Mouse (Mus musculus): ENCODE measurements around the gene Camk2g. TPM values are rescaled to one million over a fixed set of nuclear protein-coding genes. Genes with fewer than 3 reads are reported as not detected.
A peak's percentile ranks its signal among the peaks of the same experiment; 100 is the strongest.

The Camk2g gene
- polyA plus RNA-seq, 1 experiment from 2014 or later = 50.2 TPM

GRCm38 (mm10) chr14:20748388-20748787 is 45.5 kb downstream of the Camk2g start:
- 70% methylated on average over 4 of the region's 4 CpGs for WGBS
- Histone ChIP-seq H3K4me3 (ENCODE audit: low read length) (no peak overlapping the region), H3K9ac (ENCODE audit: low read depth, low read length) (no peak overlapping the region), H3K36me3 (ENCODE audit: control insufficient read depth, insufficient read depth, low read length) (peaks cover 30% of the 10 kb centered on the region; the same call in 1 of the 2 replicates), H3K27me3 (ENCODE audit: control insufficient read depth, insufficient read depth, low read length) (no peaks in the 10 kb centered on the region), H3K9me3 (ENCODE audit: control insufficient read depth, low read length) (no peaks in the 10 kb centered on the region), H3K4me1 (ENCODE audit: control insufficient read depth, insufficient read depth, low read length) (no peaks in the 10 kb centered on the region), H3K4me2 (replicated peaks; ENCODE audit: low read depth, low read length) (no peak overlapping the region), H3K27ac (ENCODE audit: low read depth, low read length) (no peak overlapping the region)
- ATAC-seq (ENCODE audit: low FRiP score, low TSS enrichment) = no peak

DNA sequence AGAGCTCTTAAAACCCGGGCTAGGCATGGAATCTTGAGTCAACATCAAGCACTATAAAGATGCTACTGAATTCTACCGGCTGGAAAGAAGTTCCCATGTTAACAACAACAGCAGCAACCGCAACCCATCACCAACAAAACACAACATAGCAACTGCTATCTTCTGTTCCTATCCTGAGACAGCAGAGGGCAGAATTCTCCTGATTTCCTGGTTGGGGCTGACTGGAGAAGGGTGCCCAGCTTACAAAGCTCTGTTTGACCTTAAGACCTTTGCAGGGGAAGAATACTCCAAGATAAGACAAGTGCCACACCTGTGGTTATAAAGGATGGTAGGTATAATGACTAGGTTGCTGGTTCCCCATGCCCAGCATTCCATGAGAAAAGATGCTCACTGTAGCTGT is 47.0 kb downstream of the Camk2g start:
- no peaks in the 10 kb centered on the region for H3K4me1 ChIP-seq (ENCODE audit: control insufficient read depth, insufficient read depth, low read length)
- no peaks in the 10 kb centered on the region for H3K27me3 ChIP-seq (ENCODE audit: control insufficient read depth, insufficient read depth, low read length)
- no peak overlapping the region for H3K4me3 ChIP-seq (ENCODE audit: low read length)
- ATAC-seq (ENCODE audit: low FRiP score, low TSS enrichment) = no peak
- no peaks in the 10 kb centered on the region for H3K9me3 ChIP-seq (ENCODE audit: control insufficient read depth, low read length)
- H3K36me3 ChIP-seq (ENCODE audit: control insufficient read depth, insufficient read depth, low read length) = peaks cover 39% of the 10 kb centered on the region; the same call in 1 of the 2 replicates
- no peak overlapping the region for H3K4me2 ChIP-seq (replicated peaks; ENCODE audit: low read depth, low read length)
- WGBS = 78% methylated on average over 3 of the region's 3 CpGs
- no peak overlapping the region for H3K27ac ChIP-seq (ENCODE audit: low read depth, low read length)
- no peak overlapping the region for H3K9ac ChIP-seq (ENCODE audit: low read depth, low read length)

- 73% methylated on average over 3 of the region's 3 CpGs for WGBS
- ATAC-seq (ENCODE audit: low FRiP score, low TSS enrichment) = no peak
- no peaks in the 10 kb centered on the region for H3K27me3 ChIP-seq (ENCODE audit: control insufficient read depth, insufficient read depth, low read length)
- no peak overlapping the region for H3K27ac ChIP-seq (ENCODE audit: low read depth, low read length)
- no peak overlapping the region for H3K4me3 ChIP-seq (ENCODE audit: low read length)
- H3K9ac ChIP-seq (ENCODE audit: low read depth, low read length) = no peak overlapping the region
- H3K4me1 ChIP-seq (ENCODE audit: control insufficient read depth, insufficient read depth, low read length) = no peaks in the 10 kb centered on the region
- no peaks in the 10 kb centered on the region for H3K9me3 ChIP-seq (ENCODE audit: control insufficient read depth, low read length)
- H3K4me2 ChIP-seq (replicated peaks; ENCODE audit: low read depth, low read length) = no peak overlapping the region
- peaks cover 57% of the 10 kb centered on the region for H3K36me3 ChIP-seq (ENCODE audit: control insufficient read depth, insufficient read depth, low read length)
Measured at GRCm38 (mm10) chr14:20743614-20744013, 50.3 kb downstream of the Camk2g start.

DNA sequence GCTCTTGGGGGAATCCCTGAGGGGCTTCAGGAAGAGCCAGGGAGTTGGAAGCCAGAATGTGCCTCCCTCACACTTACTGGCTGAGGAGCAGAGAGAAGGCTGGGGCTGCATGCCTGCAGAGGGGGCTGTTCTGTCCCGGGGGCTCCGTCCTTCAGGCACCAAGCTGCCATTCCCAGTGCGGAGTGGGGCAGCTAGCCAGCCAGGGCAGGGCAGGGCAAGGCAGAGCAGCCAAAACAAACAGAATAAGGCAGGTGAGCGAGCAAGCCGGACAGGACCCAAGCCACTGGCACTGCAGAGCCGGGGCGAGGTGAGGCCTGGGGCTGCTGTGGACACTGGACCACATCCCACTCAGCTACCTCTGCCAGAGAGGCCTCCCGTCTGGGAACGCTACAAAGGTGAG is 52.6 kb downstream of the Camk2g start:
- WGBS = 75% methylated on average over 9 of the region's 9 CpGs
- ATAC-seq (ENCODE audit: low FRiP score, low TSS enrichment) = no peak
- no peaks in the 10 kb centered on the region for H3K9me3 ChIP-seq (ENCODE audit: control insufficient read depth, low read length)
- no peak overlapping the region for H3K4me3 ChIP-seq (ENCODE audit: low read length)
- no peak overlapping the region for H3K9ac ChIP-seq (ENCODE audit: low read depth, low read length)
- H3K4me2 ChIP-seq (replicated peaks; ENCODE audit: low read depth, low read length) = no peak overlapping the region
- H3K4me1 ChIP-seq (ENCODE audit: control insufficient read depth, insufficient read depth, low read length) = no peaks in the 10 kb centered on the region
- H3K27me3 ChIP-seq (ENCODE audit: control insufficient read depth, insufficient read depth, low read length) = no peaks in the 10 kb centered on the region
- no peak overlapping the region for H3K27ac ChIP-seq (ENCODE audit: low read depth, low read length)
- H3K36me3 ChIP-seq (ENCODE audit: control insufficient read depth, insufficient read depth, low read length) = peaks cover 66% of the 10 kb centered on the region

DNA sequence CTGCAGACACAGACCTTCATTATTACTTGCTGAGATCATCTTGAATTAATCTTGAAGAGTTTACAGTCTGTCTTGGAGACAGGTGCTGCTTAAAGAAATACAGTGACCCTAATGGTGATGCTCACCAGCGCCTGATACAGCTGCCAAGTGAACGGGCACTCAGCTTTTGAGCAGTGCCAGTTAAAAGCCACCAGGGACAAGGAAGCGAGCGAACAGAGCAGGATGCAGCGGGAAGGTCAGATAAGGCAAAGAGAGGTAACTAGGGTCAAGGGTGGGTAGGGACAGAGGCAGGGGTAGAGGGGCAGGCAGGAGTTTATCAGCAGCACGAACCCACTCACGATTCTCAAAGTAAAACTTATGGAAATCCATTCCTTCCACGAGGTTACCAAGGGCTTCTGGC is 55.4 kb downstream of the Camk2g start:
- no peak for ATAC-seq (ENCODE audit: low FRiP score, low TSS enrichment)
- Histone ChIP-seq H3K9ac (ENCODE audit: low read depth, low read length) (no peak overlapping the region), H3K9me3 (ENCODE audit: control insufficient read depth, low read length) (no peaks in the 10 kb centered on the region), H3K4me2 (replicated peaks; ENCODE audit: low read depth, low read length) (no peak overlapping the region), H3K36me3 (ENCODE audit: control insufficient read depth, insufficient read depth, low read length) (peaks cover 54% of the 10 kb centered on the region), H3K4me1 (ENCODE audit: control insufficient read depth, insufficient read depth, low read length) (0 out of 2 replicates have a peak, but pooled peaks cover 4% of the 10 kb centered on the region), H3K27me3 (ENCODE audit: control insufficient read depth, insufficient read depth, low read length) (no peaks in the 10 kb centered on the region), H3K27ac (ENCODE audit: low read depth, low read length) (no peak overlapping the region), H3K4me3 (ENCODE audit: low read length) (no peak overlapping the region)
- 87% methylated on average over 8 of the region's 8 CpGs for WGBS

- 38% methylated on average over 14 of the region's 14 CpGs for WGBS
- Histone ChIP-seq H3K27me3 (ENCODE audit: control insufficient read depth, insufficient read depth, low read length) (no peaks in the 10 kb centered on the region), H3K4me2 (replicated peaks; ENCODE audit: low read depth, low read length) (no peak overlapping the region), H3K9me3 (ENCODE audit: control insufficient read depth, low read length) (no peaks in the 10 kb centered on the region), H3K9ac (ENCODE audit: low read depth, low read length) (no peak overlapping the region), H3K36me3 (ENCODE audit: control insufficient read depth, insufficient read depth, low read length) (peaks cover 46% of the 10 kb centered on the region), H3K27ac (ENCODE audit: low read depth, low read length) (no peak overlapping the region), H3K4me3 (ENCODE audit: low read length) (no peak overlapping the region), H3K4me1 (ENCODE audit: control insufficient read depth, insufficient read depth, low read length) (0 out of 2 replicates have a peak, but pooled peaks cover 4% of the 10 kb centered on the region)
- ATAC-seq (ENCODE audit: low FRiP score, low TSS enrichment) = no peak
Measured at GRCm38 (mm10) chr14:20737306-20737705, 56.6 kb downstream of the Camk2g start.

- Histone ChIP-seq H3K27me3 (ENCODE audit: control insufficient read depth, insufficient read depth, low read length) (no peaks in the 10 kb centered on the region), H3K36me3 (ENCODE audit: control insufficient read depth, insufficient read depth, low read length) (peaks cover 35% of the 10 kb centered on the region), H3K4me2 (replicated peaks; ENCODE audit: low read depth, low read length) (no peak overlapping the region), H3K27ac (ENCODE audit: low read depth, low read length) (no peak overlapping the region), H3K9me3 (ENCODE audit: control insufficient read depth, low read length) (no peaks in the 10 kb centered on the region), H3K4me1 (ENCODE audit: control insufficient read depth, insufficient read depth, low read length) (0 out of 2 replicates have a peak, but pooled peaks cover 4% of the 10 kb centered on the region), H3K4me3 (ENCODE audit: low read length) (no peak overlapping the region), H3K9ac (ENCODE audit: low read depth, low read length) (no peak overlapping the region)
- 84% methylated on average over 13 of the region's 13 CpGs for WGBS
- no peak for ATAC-seq (ENCODE audit: low FRiP score, low TSS enrichment)
Measured at GRCm38 (mm10) chr14:20735892-20736390, 57.9 kb downstream of the Camk2g start.

- Histone ChIP-seq H3K27ac (ENCODE audit: low read depth, low read length) (0 out of 2 replicates have a peak overlapping the region, but pooled peaks have one; percentile 14), H3K9me3 (ENCODE audit: control insufficient read depth, low read length) (no peaks in the 10 kb centered on the region), H3K4me1 (ENCODE audit: control insufficient read depth, insufficient read depth, low read length) (0 out of 2 replicates have a peak, but pooled peaks cover 4% of the 10 kb centered on the region), H3K27me3 (ENCODE audit: control insufficient read depth, insufficient read depth, low read length) (no peaks in the 10 kb centered on the region), H3K9ac (ENCODE audit: low read depth, low read length) (peak overlapping the region; percentile 90; the same call in 1 of the 2 replicates), H3K4me2 (replicated peaks; ENCODE audit: low read depth, low read length) (peak overlapping the region; percentile 91; the same call in 1 of the 2 replicates), H3K4me3 (ENCODE audit: low read length) (no peak overlapping the region), H3K36me3 (ENCODE audit: control insufficient read depth, insufficient read depth, low read length) (peaks cover 35% of the 10 kb centered on the region)
- WGBS = 79% methylated on average over 2 of the region's 2 CpGs
- ATAC-seq (ENCODE audit: low FRiP score, low TSS enrichment) = no peak
Measured at GRCm38 (mm10) chr14:20735052-20735451, 58.8 kb downstream of the Camk2g start.

DNA sequence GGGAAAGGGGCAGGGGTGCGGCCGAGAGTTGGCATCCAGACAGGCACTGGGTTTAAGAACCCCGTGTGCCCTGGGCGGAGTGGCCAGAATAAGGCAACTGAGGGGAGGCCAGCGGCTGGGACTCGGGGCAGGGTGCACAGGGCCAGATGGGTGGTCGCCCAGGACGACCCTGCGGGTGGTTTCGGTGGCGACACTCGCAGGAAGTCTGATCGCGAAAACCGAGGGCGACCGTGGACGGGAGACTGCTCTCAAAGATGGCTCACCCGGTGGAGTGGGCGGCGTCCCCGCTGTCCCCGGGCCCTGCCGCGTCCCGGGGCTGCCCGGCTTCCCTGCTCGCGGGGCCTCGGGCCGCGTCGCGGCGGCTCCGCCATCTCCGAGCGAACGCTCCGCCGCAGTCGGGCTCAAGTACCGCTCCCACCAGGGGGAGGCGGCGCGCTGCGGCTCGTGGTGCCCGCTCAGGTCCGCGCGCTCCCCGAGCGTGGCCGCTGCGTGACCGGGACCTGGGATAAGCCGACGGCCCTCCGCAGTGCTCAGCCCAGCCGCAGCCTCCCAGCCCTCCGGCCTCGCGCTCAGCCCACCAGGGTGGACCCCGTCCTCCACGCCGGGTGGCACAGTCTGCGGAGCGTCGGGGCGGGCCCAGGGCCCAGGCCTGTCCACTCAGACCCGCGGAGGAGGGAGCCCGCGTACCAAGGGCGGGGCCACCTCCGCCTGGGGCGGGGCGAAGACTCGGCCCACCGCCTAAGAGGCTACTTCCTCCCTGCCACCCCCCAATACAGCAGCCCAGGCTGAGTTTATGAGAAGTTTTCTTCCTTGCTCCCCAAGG is 59.7 kb downstream of the Camk2g start, which contains the start of gene Ndst2:
Gene Ndst2, minus strand, starts transcription at position 611 of the 823 bp plus-strand sequence.
- under 1% methylated on average over 65 of the region's 81 CpGs for WGBS
- no peaks in the 10 kb centered on the region for H3K9me3 ChIP-seq (ENCODE audit: control insufficient read depth, low read length)
- 0 out of 2 replicates have a peak, but pooled peaks cover 4% of the 10 kb centered on the region for H3K4me1 ChIP-seq (ENCODE audit: control insufficient read depth, insufficient read depth, low read length)
- no peaks in the 10 kb centered on the region for H3K27me3 ChIP-seq (ENCODE audit: control insufficient read depth, insufficient read depth, low read length)
- H3K4me3 ChIP-seq (ENCODE audit: low read length) = peak within 1 kb of the TSS; percentile 89
- H3K27ac ChIP-seq (ENCODE audit: low read depth, low read length) = peak within 1 kb of the TSS; percentile 91
- peaks cover 40% of the 10 kb centered on the region for H3K36me3 ChIP-seq (ENCODE audit: control insufficient read depth, insufficient read depth, low read length)
- peak within 1 kb of the TSS; percentile 90 for H3K9ac ChIP-seq (ENCODE audit: low read depth, low read length)
- ATAC-seq (ENCODE audit: low FRiP score, low TSS enrichment) = peak; percentile 98
- H3K4me2 ChIP-seq (replicated peaks; ENCODE audit: low read depth, low read length) = peak within 1 kb of the TSS; percentile 91
